In the genomic region with DNA sequence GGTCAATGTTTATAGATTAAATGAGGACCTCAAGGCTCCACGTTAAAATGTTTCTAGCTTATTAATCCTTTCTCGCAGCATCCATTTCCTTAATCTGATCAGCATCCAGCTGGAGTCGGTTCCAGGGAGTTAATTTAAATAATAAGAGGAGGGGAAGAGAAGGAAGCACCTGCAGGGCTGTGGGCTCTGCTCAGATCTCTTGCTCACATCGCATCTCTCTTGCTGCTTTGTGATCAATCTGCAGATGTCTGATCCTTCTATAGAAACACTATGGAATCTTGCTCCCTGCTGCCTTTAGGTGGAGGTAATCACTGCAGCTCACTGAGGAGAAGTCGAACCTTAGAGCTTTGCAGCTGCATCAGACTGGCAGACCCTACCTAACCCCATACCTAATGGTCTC, we compare ENCODE assay signal across 31 mouse cellular contexts. TPM values are rescaled to one million over a fixed set of nuclear protein-coding genes. Genes with fewer than 3 reads are reported as not detected.
DNase-seq lines count a peak whose midpoint lies in the region; ATAC-seq lines count a peak whose summit lies in the region.
"Had no signal": no experiment of that assay in that cellular context is flagged by ENCODE, and none has a peak within 500 bp of the region (broad histone marks: within the 10 kb centered on the region; RNA-seq: fewer than 3 reads in every experiment).

No protein-coding gene starts in this region.

- no peak overlapping the region for H3K4me2 ChIP-seq in forebrain, embryonic 16.5 days (ENCODE audit: low read length)
- H3K4me2 ChIP-seq in forebrain, embryonic 15.5 days (replicated peaks) = no peak overlapping the region
- H3K4me2 ChIP-seq in hindbrain, embryonic 15.5 days = no peak overlapping the region
- H3K4me2 ChIP-seq in hindbrain, embryonic 14.5 days (replicated peaks) = no peak overlapping the region
- no peak overlapping the region for H3K4me2 ChIP-seq in midbrain, embryonic 13.5 days (replicated peaks)
- no peak overlapping the region for H3K4me2 ChIP-seq in midbrain, embryonic 16.5 days (ENCODE audit: low read length)
- H3K4me2 ChIP-seq: embryonic facial prominence, embryonic 13.5 days; heart, embryonic 11.5 days had no signal

- ATAC-seq in forebrain, embryonic 16.5 days = 0 out of 2 replicates have a peak, but pooled peaks have one; percentile 12
- ATAC-seq in forebrain, embryonic 15.5 days (replicated peaks) = no peak
- 0 out of 2 replicates have a peak, but pooled peaks have one; percentile 34 for ATAC-seq in hindbrain, embryonic 15.5 days (ENCODE audit: low FRiP score, low read depth)
- no peak for ATAC-seq in hindbrain, embryonic 14.5 days (ENCODE audit: low FRiP score)
- ATAC-seq in midbrain, embryonic 13.5 days = peak; percentile 40; the same call in 1 of the 2 replicates
- ATAC-seq in midbrain, embryonic 16.5 days = no peak
- ATAC-seq in erythroid progenitor cell, adult 5-6 weeks (replicated peaks; ENCODE audit: low FRiP score, poor library complexity, severe bottlenecking) = no peak
- ATAC-seq: hindbrain, postnatal 0 days; intestine, embryonic 16.5 days had no signal

- no peak overlapping the region for H3K27ac ChIP-seq in forebrain, embryonic 16.5 days (ENCODE audit: low read length)
- H3K27ac ChIP-seq in forebrain, embryonic 15.5 days (replicated peaks) = no peak overlapping the region
- 0 out of 2 replicates have a peak overlapping the region, but pooled peaks have one; percentile 4 for H3K27ac ChIP-seq in hindbrain, embryonic 15.5 days (replicated peaks)
- H3K27ac ChIP-seq in hindbrain, embryonic 14.5 days = no peak overlapping the region
- no peak overlapping the region for H3K27ac ChIP-seq in midbrain, embryonic 13.5 days
- H3K27ac ChIP-seq in midbrain, embryonic 16.5 days (ENCODE audit: low read length) = no peak overlapping the region
- H3K27ac ChIP-seq: embryonic facial prominence, embryonic 10.5 days; embryonic facial prominence, embryonic 13.5 days; forebrain, embryonic 10.5 days; hindbrain, embryonic 10.5 days; hindbrain, postnatal 0 days had no signal

- WGBS in forebrain, embryonic 16.5 days = 24% methylated on average over 5 of the region's 5 CpGs
- 23% methylated on average over 5 of the region's 5 CpGs for WGBS in forebrain, embryonic 15.5 days
- 23% methylated on average over 5 of the region's 5 CpGs for WGBS in hindbrain, embryonic 15.5 days
- 31% methylated on average over 5 of the region's 5 CpGs for WGBS in hindbrain, embryonic 14.5 days
- 20% methylated on average over 5 of the region's 5 CpGs for WGBS in midbrain, embryonic 13.5 days
- WGBS in midbrain, embryonic 16.5 days = 13% methylated on average over 5 of the region's 5 CpGs

- no peaks in the 10 kb centered on the region for H3K36me3 ChIP-seq in forebrain, embryonic 16.5 days (ENCODE audit: control insufficient read depth, insufficient read depth)
- no peaks in the 10 kb centered on the region for H3K36me3 ChIP-seq in forebrain, embryonic 15.5 days
- no peaks in the 10 kb centered on the region for H3K36me3 ChIP-seq in hindbrain, embryonic 15.5 days
- no peaks in the 10 kb centered on the region for H3K36me3 ChIP-seq in hindbrain, embryonic 14.5 days (replicated peaks; ENCODE audit: control insufficient read depth, insufficient read depth)
- H3K36me3 ChIP-seq in midbrain, embryonic 13.5 days = no peaks in the 10 kb centered on the region
- H3K36me3 ChIP-seq in midbrain, embryonic 16.5 days (ENCODE audit: control insufficient read depth, insufficient read depth, low read length) = no peaks in the 10 kb centered on the region
- H3K36me3 ChIP-seq: embryonic facial prominence, embryonic 10.5 days; embryonic facial prominence, embryonic 13.5 days; forebrain, embryonic 10.5 days; hindbrain, embryonic 10.5 days had no signal

- H3K4me3 ChIP-seq in forebrain, embryonic 16.5 days (replicated peaks; ENCODE audit: low read length) = no peak overlapping the region
- no peak overlapping the region for H3K4me3 ChIP-seq in forebrain, embryonic 15.5 days
- H3K4me3 ChIP-seq in hindbrain, embryonic 15.5 days = no peak overlapping the region
- H3K4me3 ChIP-seq in hindbrain, embryonic 14.5 days (replicated peaks; ENCODE audit: low read length) = no peak overlapping the region
- H3K4me3 ChIP-seq in midbrain, embryonic 13.5 days (replicated peaks) = no peak overlapping the region
- H3K4me3 ChIP-seq in midbrain, embryonic 16.5 days (ENCODE audit: low read depth, low read length) = no peak overlapping the region
- H3K4me3 ChIP-seq: embryonic facial prominence, embryonic 10.5 days; embryonic facial prominence, embryonic 13.5 days; erythroblast, embryonic 14.5 days; forebrain, embryonic 10.5 days; hindbrain, embryonic 10.5 days had no signal

- no peak for DNase-seq in hindbrain, embryonic 14.5 days (ENCODE audit: low spot score)
- DNase-seq: adrenal gland, adult 2 months; adrenal gland, postnatal 14 days; cerebellum, adult 11-12 months; cerebellum, adult 8-10 months; cerebellum, postnatal 36 days; embryo, embryonic 11 days; gastrocnemius, postnatal 10 days; gastrocnemius, postnatal 36 days; heart, postnatal 36 days; kidney, adult 18-20 months had no signal

- H3K4me1 ChIP-seq in forebrain, embryonic 16.5 days (replicated peaks; ENCODE audit: control insufficient read depth, insufficient read depth, low read length) = peaks cover 6% of the 10 kb centered on the region
- peaks cover 15% of the 10 kb centered on the region for H3K4me1 ChIP-seq in forebrain, embryonic 15.5 days
- H3K4me1 ChIP-seq in hindbrain, embryonic 15.5 days (replicated peaks) = peaks cover 22% of the 10 kb centered on the region
- 0 out of 2 replicates have a peak, but pooled peaks cover 5% of the 10 kb centered on the region for H3K4me1 ChIP-seq in hindbrain, embryonic 14.5 days (replicated peaks; ENCODE audit: control insufficient read depth, insufficient read depth, low read length)
- peaks cover 25% of the 10 kb centered on the region for H3K4me1 ChIP-seq in midbrain, embryonic 13.5 days (replicated peaks)
- H3K4me1 ChIP-seq in midbrain, embryonic 16.5 days (ENCODE audit: control insufficient read depth, insufficient read depth, low read length) = peaks cover 19% of the 10 kb centered on the region

- no peaks in the 10 kb centered on the region for H3K27me3 ChIP-seq in forebrain, embryonic 16.5 days (replicated peaks; ENCODE audit: control insufficient read depth, insufficient read depth, low read length)
- H3K27me3 ChIP-seq in forebrain, embryonic 15.5 days = no peaks in the 10 kb centered on the region
- H3K27me3 ChIP-seq in hindbrain, embryonic 15.5 days = no peaks in the 10 kb centered on the region
- H3K27me3 ChIP-seq in hindbrain, embryonic 14.5 days (ENCODE audit: control insufficient read depth, insufficient read depth, low read length) = no peaks in the 10 kb centered on the region
- H3K27me3 ChIP-seq in midbrain, embryonic 13.5 days = no peaks in the 10 kb centered on the region
- no peaks in the 10 kb centered on the region for H3K27me3 ChIP-seq in midbrain, embryonic 16.5 days (ENCODE audit: control insufficient read depth, insufficient read depth, low read depth, low read length)
- H3K27me3 ChIP-seq: embryonic facial prominence, embryonic 13.5 days had no signal

- H3K9ac ChIP-seq in forebrain, embryonic 16.5 days (replicated peaks; ENCODE audit: low read depth, low read length) = no peak overlapping the region
- no peak overlapping the region for H3K9ac ChIP-seq in forebrain, embryonic 15.5 days (replicated peaks)
- H3K9ac ChIP-seq in hindbrain, embryonic 15.5 days = no peak overlapping the region
- H3K9ac ChIP-seq in hindbrain, embryonic 14.5 days = no peak overlapping the region
- no peak overlapping the region for H3K9ac ChIP-seq in midbrain, embryonic 13.5 days (replicated peaks)
- H3K9ac ChIP-seq in midbrain, embryonic 16.5 days (ENCODE audit: low read depth, low read length) = no peak overlapping the region
- H3K9ac ChIP-seq: embryonic facial prominence, embryonic 13.5 days had no signal

- no peaks in the 10 kb centered on the region for H3K9me3 ChIP-seq in forebrain, embryonic 16.5 days (ENCODE audit: control insufficient read depth, low read length)
- H3K9me3 ChIP-seq in forebrain, embryonic 15.5 days = no peaks in the 10 kb centered on the region
- H3K9me3 ChIP-seq in hindbrain, embryonic 15.5 days = no peaks in the 10 kb centered on the region
- H3K9me3 ChIP-seq in hindbrain, embryonic 14.5 days (ENCODE audit: control insufficient read depth, low read length) = no peaks in the 10 kb centered on the region
- H3K9me3 ChIP-seq in midbrain, embryonic 13.5 days = no peaks in the 10 kb centered on the region
- no peaks in the 10 kb centered on the region for H3K9me3 ChIP-seq in midbrain, embryonic 16.5 days (replicated peaks; ENCODE audit: control insufficient read depth, low read length, poor library complexity, severe bottlenecking)
- H3K9me3 ChIP-seq: embryonic facial prominence, embryonic 10.5 days; embryonic facial prominence, embryonic 13.5 days; forebrain, embryonic 10.5 days; hindbrain, embryonic 10.5 days had no signal

RNA-seq across cellular contexts. Expression of a gene that starts 58.1 kb away (rescaled TPM):
- 0.24 TPM in 1 of 2 replicates, not detected in the other for polyA plus RNA-seq in forebrain, embryonic 16.5 days (2015; fragmentation: Nextera tagmentation; extraction: Ambion mirVana)
- polyA plus RNA-seq in forebrain, embryonic 15.5 days (2015; fragmentation: Nextera tagmentation; extraction: Ambion mirVana) = 1.3 TPM in 1 of 2 replicates, not detected in the other
- polyA plus RNA-seq in hindbrain, embryonic 15.5 days (2015; fragmentation: Nextera tagmentation; extraction: Ambion mirVana) = 0.49 and 0.62 TPM in 2 replicates
- 0.59 TPM in 1 of 2 replicates, not detected in the other for polyA plus RNA-seq in hindbrain, embryonic 14.5 days (2014; fragmentation: Nextera tagmentation; extraction: Ambion mirVana)
- polyA plus RNA-seq in midbrain, embryonic 13.5 days (2015; fragmentation: Nextera tagmentation; extraction: Ambion mirVana) = 0.13 TPM in 1 of 2 replicates, not detected in the other
- polyA plus RNA-seq in midbrain, embryonic 16.5 days (2015; fragmentation: Nextera tagmentation; extraction: Ambion mirVana) = 0.30 and 0.41 TPM in 2 replicates
- not detected in 2 replicates for total RNA-seq in erythroid progenitor cell, adult 5-6 weeks (2015; ENCODE audit: low replicate concordance)
- total RNA-seq in erythroid progenitor cell, adult 5-6 weeks (2017; ENCODE audit: low replicate concordance) = not detected in 2 replicates
- total RNA-seq: granulocyte monocyte progenitor cell, adult 5-6 weeks; heart, adult 8-10 months; heart, postnatal 36 days; hindbrain, postnatal 0 days; MEL had no signal
- polyA plus RNA-seq: CD4-positive, CD25-positive, alpha-beta regulatory T cell, adult 4 months; embryonic facial prominence, embryonic 10.5 days; erythroblast, embryonic 14.5 days; forebrain, embryonic 10.5 days; heart, embryonic 14.5 days; hindbrain, embryonic 10.5 days; inflammation-experienced regulatory T-cells, adult 6 months had no signal

RNA-seq across cellular contexts. Expression of a gene that starts 58.7 kb away (rescaled TPM):
- 6.5 and 7.5 TPM in 2 replicates for polyA plus RNA-seq in forebrain, embryonic 16.5 days (2015; fragmentation: Nextera tagmentation; extraction: Ambion mirVana)
- polyA plus RNA-seq in forebrain, embryonic 15.5 days (2015; fragmentation: Nextera tagmentation; extraction: Ambion mirVana) = 7.2 and 8.0 TPM in 2 replicates
- polyA plus RNA-seq in hindbrain, embryonic 15.5 days (2015; fragmentation: Nextera tagmentation; extraction: Ambion mirVana) = 8.2 and 8.6 TPM in 2 replicates
- 9.1 and 9.7 TPM in 2 replicates for polyA plus RNA-seq in hindbrain, embryonic 14.5 days (2014; fragmentation: Nextera tagmentation; extraction: Ambion mirVana)
- polyA plus RNA-seq in midbrain, embryonic 13.5 days (2015; fragmentation: Nextera tagmentation; extraction: Ambion mirVana) = 3.3 and 4.6 TPM in 2 replicates
- polyA plus RNA-seq in midbrain, embryonic 16.5 days (2015; fragmentation: Nextera tagmentation; extraction: Ambion mirVana) = 5.1 and 6.5 TPM in 2 replicates
- total RNA-seq in erythroid progenitor cell, adult 5-6 weeks (2015; ENCODE audit: low replicate concordance) = 2.9 and 14.3 TPM in 2 replicates
- total RNA-seq in erythroid progenitor cell, adult 5-6 weeks (2017; ENCODE audit: low replicate concordance) = 0.30 and 0.77 TPM in 2 replicates

Comparison
In these comparisons a context has a peak if more than half of its experiments do, and no peak if none do; other contexts are left out.
1. ATAC-seq: peak in forebrain, embryonic 16.5 days (single experiment), hindbrain, embryonic 15.5 days (single experiment) and midbrain, embryonic 13.5 days (single experiment); none in forebrain, embryonic 15.5 days (single experiment), hindbrain, embryonic 14.5 days (single experiment), midbrain, embryonic 16.5 days (single experiment) and erythroid progenitor cell, adult 5-6 weeks (single experiment).